Mouse (Mus musculus): ENCODE data around the gene 1810062G17Rik. TPM values are rescaled to one million over a fixed set of nuclear protein-coding genes. Genes with fewer than 3 reads are reported as not detected.

The 1810062G17Rik gene
- under 1 TPM; 0.24 to 0.74 TPM for total RNA-seq (2021)
- long read RNA-seq, experiment 1, partial matches to known transcripts: 0 of 1 reads
- long read RNA-seq, experiment 1, other reads (novel, unspliced or antisense): 1 of 1 reads
- long read RNA-seq, experiment 2: 0 reads

DNA sequence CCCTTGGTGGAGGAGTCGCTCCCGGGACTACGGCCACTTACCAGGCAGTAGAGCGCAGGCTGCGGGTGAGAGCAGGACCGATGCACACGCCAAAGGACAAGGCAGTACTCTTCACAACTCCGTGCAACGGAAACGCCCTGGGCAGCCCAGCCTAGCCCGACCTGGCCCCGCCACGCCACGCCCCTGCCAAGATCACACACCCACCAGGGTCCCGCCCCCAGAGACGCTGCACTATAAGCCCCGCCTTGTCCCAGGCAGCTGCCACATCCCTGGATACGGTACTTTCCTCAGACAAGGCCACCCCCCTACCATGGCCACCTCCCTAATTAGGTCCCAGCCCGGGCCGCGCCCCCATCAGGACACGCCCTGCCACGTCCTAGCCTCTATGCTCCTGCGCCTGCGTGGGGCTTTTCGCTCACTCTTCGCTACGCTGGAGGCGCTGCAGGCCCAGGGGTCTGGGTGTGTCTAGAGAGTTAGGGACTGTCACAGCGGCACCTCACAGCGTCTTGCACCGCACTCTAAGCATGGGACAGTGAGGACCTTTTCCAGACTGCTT lies at the start of gene 1810062G17Rik, which contains the start of gene Anxa5:
TSS of gene 1810062G17Rik (plus strand) at position 406 of the 556 bp plus-strand sequence.
TSS of gene Anxa5 (minus strand) at position 363 of the 556 bp plus-strand sequence.
- peak; percentile 98 for DNase-seq
- intact Hi-C loops (cut with DNase I): loop anchor here (10.0 kb wide), 1 partner anchor 411 kb away; the partner anchor contains the start of gene Acad9

DNA sequence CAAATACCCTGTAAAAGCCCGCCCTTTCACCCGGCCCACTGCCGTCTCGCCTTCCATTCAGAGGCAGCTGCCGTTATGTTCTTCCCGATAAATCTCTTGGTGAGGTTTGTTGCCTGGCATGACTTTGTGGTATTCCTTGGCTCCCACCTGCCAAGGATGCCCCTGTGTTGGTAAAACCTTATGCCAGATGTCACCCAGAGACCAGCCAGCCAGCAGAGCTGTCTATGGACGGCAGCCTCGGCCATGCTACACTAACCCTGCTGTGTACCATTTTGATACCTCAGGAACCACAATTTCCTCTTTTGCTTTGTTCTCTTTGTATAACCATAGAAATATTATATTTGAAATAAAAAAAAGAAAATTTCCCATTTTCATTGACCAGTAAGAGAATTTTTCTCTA lies 48.4 kb upstream of the 1810062G17Rik start:
- DNase-seq: no peak
- intact Hi-C loops (cut with DNase I): no loop called here

DNA sequence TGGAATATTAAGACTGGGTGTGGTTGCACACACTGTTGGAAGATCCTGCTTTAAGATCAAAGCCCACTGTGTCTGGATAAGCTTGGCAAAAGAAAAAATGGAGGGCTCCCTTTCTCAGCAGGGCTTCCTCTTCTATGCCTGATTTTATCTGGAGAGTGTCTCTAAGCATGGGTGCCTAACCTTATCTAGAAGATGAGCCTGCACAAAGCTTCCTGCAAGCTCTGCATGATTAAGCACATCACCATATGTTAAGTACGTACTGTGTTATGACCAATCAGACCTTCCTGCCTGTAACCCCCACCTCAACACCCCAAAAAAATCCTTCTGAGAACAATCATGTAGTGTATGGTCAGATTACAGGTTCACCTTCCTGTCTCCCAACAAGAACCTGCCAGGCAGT lies 45.4 kb upstream of the 1810062G17Rik start:
- intact Hi-C loops (cut with DNase I): no loop called here
- no peak for DNase-seq

DNA sequence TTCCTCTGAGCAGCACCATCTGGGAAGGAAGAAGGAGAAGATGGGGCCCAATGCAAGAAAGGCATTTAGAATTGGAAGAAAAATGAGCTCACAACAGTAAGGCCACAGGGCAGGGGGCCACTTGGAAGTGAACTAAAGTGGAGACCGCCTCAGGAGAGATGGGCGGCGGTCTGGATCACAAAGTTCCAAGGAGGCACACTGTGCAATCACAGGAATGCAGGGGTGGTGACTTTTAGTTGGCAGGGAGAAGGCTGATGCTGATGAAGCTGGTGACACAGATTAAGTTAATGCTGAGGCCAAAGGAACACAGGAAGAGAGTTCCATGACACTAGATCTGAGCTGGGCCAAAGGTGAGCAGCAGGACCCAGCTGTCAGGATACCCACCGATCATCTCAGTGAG lies 35.5 kb upstream of the 1810062G17Rik start:
- DNase-seq: peak; percentile 14 to 39
- intact Hi-C loops (cut with DNase I): no loop called here

DNA sequence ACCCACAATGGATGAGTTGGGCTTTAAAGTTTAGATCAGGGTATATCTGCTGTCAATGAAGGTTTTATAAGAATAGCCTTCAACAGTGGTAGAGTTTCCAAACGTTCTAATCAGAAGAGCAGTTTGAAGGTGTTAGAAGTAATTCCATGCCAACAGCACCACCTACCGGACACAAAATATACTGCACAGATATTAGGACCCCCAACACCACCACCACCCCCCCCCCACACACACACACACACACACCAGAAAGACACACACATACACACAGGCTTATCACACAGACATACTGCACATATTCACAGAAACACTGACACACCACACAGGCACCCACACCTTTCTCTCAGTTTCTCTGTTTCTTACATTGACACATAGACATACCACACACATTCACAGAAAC lies 33.3 kb upstream of the 1810062G17Rik start:
- DNase-seq: peak; percentile 43 to 68
- intact Hi-C loops (cut with DNase I): loop anchor here (1.0 kb wide), 2 partner anchors 55 to 232 kb away; no protein-coding TSS in a partner anchor

DNA sequence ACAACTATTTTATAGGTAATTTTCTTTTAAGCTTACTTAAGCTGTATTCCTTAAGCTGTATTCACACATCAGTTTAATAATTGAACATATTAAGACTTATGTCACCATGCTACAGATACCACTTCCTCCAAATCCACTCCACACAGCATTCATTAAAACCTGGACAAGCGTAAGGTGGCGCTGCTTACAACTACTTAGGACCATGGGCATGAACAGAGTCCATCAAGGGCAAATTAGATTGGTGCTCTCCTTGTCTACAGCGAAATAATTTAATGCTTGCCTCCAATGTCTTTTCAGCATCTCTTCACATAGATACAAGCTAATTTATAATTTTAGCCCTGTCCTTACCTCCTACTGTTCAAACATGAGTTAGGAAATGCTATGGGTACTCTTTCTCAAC lies 29.7 kb upstream of the 1810062G17Rik start:
- intact Hi-C loops (cut with DNase I): no loop called here
- DNase-seq: no peak

DNA sequence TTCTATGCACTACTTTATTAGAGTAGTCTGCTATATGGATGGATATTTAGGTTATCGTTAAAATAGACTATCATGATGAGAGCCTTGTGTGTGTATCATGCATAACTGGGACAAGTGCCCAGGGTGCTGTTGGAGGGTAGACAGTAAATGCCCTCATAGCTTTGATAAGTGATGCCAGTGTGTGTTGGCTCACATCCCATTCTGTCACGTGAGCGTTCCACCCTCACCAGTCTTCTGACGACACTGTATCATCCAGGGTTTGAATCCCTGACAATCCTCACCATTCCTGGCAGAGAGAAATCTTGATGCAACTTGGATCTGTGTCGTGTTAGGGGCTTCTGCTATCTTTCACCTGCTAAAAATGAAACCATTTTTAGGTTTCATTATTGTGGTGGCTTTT lies 29.2 kb upstream of the 1810062G17Rik start:
- DNase-seq: peak in 1 of 2 experiments; percentile 43
- intact Hi-C loops (cut with DNase I): no loop called here

DNA sequence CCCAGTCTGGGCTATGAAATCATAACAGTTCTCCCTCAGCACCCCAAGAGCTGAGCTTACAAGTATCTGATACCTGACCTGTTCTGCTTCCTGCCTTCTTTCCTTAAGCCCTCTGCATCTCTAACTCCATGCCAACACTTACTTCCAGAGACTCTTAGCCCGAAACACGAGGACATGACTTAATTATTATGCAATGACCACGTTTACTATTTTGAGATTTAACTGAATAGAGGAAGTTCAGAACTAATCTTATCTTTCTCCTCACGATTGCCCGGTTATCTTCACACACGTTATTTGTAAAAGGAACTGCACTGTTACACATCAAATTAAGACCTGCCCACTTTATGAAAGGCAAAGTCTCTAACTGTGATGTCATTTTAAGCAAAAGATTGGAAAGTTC lies 28.8 kb upstream of the 1810062G17Rik start:
- intact Hi-C loops (cut with DNase I): no loop called here

DNA sequence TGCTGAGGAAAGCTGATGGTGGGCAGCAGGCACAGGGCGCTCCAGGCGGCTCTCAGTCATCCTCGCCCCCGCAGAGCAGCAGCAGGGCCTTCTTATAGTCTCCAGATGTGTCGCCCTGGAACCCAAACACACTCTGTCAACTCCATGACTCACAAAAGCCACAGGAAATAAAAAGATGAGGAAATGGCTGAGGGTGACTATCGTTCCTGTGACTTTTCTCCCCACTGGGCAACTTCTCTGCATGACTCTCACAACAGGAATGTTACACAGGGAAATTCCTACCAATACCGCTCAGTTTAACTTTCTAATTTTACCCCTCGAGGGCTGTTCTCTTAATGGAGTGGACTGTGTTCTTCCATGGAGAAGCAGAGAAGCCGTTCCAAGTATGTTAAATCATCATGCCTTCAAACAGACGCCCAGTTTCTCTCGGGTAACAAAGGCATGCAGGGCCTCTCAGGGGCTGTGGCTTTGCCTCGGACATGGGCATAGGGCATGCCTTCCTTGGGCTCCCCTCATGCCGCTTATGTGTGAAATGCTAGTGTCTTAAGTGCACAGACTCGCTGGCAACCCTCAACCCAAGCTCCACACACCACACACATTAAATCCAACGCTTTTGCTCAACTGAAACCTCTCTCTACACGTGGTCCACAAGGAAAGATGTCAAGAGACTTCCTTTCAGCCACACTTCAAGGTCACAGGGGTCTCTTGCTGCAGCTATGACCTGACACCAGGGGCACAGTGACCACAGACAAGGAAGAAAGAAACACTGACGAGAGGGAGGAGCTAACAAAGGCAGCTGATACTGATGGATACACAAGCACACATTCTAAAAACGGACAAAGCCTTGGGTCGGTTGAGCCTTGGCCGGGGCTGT lies 26.2 kb upstream of the 1810062G17Rik start:
- intact Hi-C loops (cut with DNase I): loop anchor here (2.0 kb wide), 1 partner anchor 19 kb away; no protein-coding TSS in a partner anchor
- peak in 1 of 2 experiments; percentile 29 for DNase-seq

More for the DNA sequence above, 28.8 kb upstream of the 1810062G17Rik start:
- DNase-seq: no peak

DNA sequence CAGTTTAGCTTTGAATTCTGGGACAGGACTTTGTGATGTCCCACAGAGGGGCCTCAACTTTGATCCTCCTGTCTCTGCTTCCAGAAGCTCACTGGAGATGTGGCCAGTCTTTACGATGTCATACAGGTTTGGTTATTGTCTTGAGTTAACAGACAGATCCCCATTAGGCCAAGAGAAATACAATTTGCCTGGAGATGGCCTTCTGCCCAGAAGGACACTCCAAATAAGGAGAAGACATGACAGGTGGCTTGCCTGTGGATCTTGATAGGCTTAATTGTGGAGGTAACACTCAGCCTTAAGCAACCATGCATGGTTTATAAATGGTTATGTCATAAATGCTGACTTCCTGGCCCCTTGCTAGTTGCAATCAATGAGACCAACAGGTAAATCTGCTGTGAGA lies 23.2 kb upstream of the 1810062G17Rik start:
- DNase-seq: no peak
- intact Hi-C loops (cut with DNase I): no loop called here

DNA sequence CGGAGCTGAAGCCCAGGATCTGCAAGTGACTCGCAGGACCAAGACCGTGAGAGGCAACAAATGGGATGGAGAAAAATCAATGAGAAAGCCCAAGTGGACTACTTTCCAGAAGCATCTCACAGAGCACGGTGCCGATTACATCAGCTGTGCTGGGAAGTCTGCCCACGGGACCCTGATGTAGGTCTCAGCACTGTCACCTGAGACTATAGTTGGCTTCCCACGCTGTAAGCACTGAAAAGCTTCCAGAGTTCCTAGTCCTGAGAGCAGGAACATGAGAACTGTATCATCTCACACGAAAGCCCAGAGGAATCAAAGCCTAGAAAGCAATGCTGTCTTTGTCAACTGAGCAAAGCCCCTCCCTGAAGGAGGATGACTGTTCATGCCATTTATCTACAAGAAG lies 20.6 kb upstream of the 1810062G17Rik start:
- intact Hi-C loops (cut with DNase I): no loop called here
- DNase-seq: no peak

DNA sequence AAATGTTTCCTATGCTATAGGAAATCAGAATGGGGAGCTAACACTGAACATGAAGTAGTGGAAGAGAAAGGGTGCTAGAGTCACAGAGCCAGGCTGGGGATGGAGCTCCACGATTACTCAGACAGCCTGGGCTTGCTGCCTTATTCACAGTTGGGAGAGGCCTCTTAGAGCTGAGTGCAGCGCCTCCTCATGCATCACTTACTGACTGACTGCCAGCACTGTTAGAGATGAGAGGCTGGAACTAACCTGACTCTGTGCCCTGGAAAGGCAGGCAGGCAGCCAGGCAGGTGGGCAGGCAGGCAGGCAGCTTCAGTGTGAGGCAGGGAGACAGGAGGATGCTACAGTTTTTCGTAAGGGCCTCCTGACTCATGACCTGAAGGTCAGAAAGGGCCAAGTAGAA lies 20.2 kb upstream of the 1810062G17Rik start:
- intact Hi-C loops (cut with DNase I): no loop called here
- peak in 1 of 2 experiments; percentile 44 for DNase-seq

DNA sequence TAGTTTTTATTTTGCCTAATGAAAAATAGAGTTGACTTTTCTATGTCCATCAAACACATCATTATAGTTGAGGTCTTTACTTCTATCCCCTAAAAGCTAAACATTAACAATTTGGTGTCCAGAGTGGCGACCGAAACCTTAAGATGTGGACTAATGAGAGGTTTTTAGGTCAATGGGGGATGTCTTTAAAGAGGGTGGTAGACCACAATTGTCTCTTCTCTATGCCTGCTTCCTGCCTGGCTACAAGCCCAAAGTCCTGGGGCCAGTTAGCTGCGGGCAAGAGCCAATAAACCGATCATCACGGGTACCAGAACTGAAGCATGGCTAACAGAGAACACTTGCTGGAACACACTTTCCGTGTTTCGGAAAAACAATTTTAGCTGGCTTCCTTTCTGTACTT lies 15.0 kb upstream of the 1810062G17Rik start:
- no peak for DNase-seq
- intact Hi-C loops (cut with DNase I): loop anchor here (5.0 kb wide), 1 partner anchor 37 kb away; no protein-coding TSS in a partner anchor

DNA sequence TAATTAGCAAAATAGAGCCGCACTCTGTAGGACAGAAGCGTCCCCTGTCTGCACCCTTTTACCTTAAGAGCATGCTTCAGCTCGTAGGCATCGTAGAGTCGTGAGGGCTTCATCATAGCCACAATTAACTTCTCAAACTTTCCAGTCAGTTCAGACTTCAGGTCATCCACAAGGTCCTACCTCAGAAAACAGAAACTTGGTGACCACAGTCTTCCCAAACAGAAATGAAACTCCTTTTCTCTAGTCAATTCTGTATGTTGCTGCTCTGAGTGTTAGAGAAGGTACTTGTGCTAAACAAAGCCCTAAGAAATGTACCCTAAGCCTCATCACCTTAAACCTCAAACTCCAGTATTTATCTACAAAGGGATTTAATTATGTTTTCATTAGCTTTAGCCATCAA lies 13.9 kb upstream of the 1810062G17Rik start:
- DNase-seq: no peak
- intact Hi-C loops (cut with DNase I): loop anchor here (5.0 kb wide), 1 partner anchor 35 kb away; no protein-coding TSS in a partner anchor

DNA sequence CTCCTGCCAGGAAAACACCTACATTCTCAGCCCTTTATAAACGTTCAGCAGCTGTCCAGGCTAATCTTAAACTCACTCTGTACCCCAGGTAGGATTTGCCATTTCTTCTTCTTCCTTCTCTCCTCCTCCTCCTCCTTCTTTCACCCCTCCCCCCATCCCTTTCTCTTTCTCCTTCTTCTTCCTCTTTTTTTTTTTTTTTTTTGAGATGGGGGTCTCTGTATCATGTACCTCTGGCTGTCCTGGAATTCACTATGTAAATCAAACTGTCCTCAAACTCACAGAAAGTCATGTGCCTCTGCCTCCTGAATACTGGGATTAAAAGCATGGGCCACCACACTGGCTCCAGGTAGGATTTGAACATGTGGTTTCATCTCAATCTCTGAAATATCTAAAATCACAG lies 13.4 kb upstream of the 1810062G17Rik start:
- intact Hi-C loops (cut with DNase I): loop anchor here (5.0 kb wide), 1 partner anchor 35 kb away; no protein-coding TSS in a partner anchor

DNA sequence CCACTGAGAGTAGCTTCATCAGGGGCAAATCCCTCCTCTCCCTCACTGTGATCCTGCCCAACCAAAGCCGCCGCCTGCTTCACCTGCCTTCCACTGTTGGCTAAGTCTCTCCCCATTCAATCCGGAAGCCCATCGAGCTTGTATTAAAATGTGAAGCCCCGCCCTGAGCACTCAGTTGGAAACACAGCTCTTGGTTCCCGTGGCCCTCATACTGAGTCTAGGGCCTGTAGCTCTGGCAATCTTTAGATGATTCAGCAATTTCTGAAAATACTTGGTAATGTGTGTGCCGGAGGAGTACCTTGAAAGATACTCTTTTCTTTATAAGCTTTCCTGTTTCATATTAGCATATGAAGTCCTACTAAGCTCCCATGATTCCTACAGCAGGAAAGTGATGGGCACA lies 10.2 kb upstream of the 1810062G17Rik start:
- no peak for DNase-seq
- intact Hi-C loops (cut with DNase I): no loop called here

More for the DNA sequence above, 13.4 kb upstream of the 1810062G17Rik start:
- DNase-seq: no peak

DNA sequence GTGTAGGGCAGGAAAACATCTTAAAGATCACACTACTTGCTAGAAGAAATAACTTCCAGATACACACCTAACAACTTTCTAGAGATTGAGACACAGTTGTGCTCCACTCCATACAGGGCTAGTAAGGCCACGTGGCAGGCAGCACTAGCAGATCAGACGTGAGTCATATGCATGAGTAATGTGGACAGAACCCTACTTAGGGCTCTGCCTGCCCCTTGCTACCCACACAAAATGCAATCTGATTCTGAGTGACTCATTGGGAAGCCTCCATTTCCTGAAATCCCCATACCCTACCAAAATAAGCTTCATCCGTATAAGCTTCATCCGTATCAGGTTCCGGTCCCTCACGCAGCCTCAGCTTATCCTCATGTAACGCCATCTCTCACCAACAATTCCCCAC lies 8.1 kb upstream of the 1810062G17Rik start:
- DNase-seq: no peak
- intact Hi-C loops (cut with DNase I): loop anchor here (2.0 kb wide), 1 partner anchor 19 kb away; no protein-coding TSS in a partner anchor

DNA sequence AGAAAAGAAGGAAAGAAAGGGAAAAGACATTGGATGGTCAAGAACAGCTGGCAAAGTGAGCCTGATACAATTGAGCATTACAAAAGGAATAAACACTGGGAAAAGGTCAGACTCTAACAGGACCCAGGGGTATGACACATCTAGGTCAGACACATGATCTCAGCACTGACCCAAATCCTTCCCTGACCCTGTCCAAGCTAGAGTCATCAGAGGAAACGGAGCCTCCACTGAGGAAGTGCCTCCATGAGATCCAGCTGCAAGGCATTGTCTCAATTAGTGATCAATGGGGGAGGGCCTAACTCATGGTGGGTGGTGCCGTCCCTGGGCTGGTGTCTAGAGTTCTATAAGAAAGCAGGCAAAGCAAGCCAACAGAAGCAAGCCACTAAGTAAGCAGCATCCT lies 6.9 kb upstream of the 1810062G17Rik start:
- intact Hi-C loops (cut with DNase I): loop anchor here (2.0 kb wide), 1 partner anchor 20 kb away; no protein-coding TSS in a partner anchor
- peak in 1 of 2 experiments; percentile 23 for DNase-seq

DNA sequence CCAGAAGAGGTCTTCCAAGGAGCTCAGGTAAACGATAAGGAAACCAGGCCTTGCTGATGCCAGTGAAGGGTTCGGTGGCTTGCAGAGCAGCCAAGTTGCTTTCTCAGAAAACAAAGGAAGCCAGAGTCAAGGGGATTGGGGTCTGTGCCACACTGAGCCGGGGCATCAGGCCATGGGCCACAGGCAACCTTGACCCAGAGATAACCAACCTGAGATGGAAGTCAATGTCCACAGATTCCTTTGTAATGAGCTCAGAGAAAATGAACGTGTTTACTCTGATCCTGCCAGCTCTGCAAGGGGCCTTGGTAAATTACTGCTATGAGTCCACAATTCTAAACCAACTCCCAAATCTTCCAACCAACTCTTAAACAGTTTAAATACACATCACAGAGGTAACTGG lies 3.9 kb upstream of the 1810062G17Rik start:
- intact Hi-C loops (cut with DNase I): loop anchor here (10.0 kb wide), 1 partner anchor 407 kb away; the partner anchor contains the start of gene Acad9
- DNase-seq: no peak

DNA sequence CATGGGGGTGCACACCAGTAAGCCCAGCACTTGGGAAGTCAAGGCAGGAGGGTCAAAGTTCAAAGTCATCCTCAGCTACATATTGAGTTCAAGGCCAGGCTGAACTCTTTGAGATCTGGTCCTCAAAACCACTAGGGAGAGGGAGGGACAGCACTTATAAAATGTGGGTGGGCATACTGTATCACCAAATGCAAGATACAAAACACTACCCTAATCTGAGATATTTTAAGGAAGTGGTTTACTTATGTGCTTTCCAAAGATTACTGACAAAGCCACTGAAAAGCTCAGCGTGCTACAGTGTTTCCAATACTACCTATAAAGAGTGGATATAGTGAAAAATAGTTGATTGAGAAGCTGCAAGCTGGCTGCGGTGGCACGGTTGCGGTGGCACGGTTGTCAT lies 2.5 kb upstream of the 1810062G17Rik start:
- intact Hi-C loops (cut with DNase I): loop anchor here (10.0 kb wide), 1 partner anchor 408 kb away; the partner anchor contains the start of gene Acad9
- DNase-seq: no peak

DNA sequence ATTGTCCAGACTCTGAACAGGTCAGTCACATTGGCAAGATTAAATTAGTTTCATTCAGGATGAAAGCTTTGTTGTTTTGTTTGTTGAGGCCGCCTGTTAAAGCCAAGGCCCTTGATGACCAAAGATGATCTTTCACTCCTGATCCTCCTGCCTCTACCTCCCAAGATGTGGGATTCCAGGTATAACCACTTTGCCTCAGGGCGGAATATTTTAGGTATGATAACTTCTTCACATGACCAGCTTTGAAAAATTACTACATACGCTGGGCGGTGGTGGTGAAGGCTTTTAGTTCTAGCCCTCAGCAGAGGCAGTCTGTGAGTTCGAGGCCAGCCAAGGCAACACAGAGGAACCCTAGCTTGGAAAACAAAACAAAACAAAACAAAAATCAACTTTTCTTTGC lies 1.3 kb upstream of the 1810062G17Rik start:
- intact Hi-C loops (cut with DNase I): loop anchor here (10.0 kb wide), 1 partner anchor 410 kb away; the partner anchor contains the start of gene Acad9
- no peak for DNase-seq
